Mouse (Mus musculus) layer of hippocampus, postnatal 36 days (tissue): ENCODE results near the gene Eya3. TPM values are rescaled to one million over a fixed set of nuclear protein-coding genes. Genes with fewer than 3 reads are reported as not detected.
"Not testable (repeated sequence)": the region's sequence is repeated elsewhere in the genome, so short reads cannot be mapped to it uniquely, and the experiment has no call there.

ENCODE experiments used
- DNase-seq, 2 experiments: peaks; one replicate each; pipeline ENCODE4 v3.0.0; 2022
- total RNA-seq, 2 experiments: library from RNA; stranded (reverse); gene quantifications; 2 replicates each; pipeline ENCODE4 v1.2.3; 2021

Eya3 gene
- total RNA-seq, 2 experiments from 2014 or later, result 24.2 to 24.3 TPM

DNA sequence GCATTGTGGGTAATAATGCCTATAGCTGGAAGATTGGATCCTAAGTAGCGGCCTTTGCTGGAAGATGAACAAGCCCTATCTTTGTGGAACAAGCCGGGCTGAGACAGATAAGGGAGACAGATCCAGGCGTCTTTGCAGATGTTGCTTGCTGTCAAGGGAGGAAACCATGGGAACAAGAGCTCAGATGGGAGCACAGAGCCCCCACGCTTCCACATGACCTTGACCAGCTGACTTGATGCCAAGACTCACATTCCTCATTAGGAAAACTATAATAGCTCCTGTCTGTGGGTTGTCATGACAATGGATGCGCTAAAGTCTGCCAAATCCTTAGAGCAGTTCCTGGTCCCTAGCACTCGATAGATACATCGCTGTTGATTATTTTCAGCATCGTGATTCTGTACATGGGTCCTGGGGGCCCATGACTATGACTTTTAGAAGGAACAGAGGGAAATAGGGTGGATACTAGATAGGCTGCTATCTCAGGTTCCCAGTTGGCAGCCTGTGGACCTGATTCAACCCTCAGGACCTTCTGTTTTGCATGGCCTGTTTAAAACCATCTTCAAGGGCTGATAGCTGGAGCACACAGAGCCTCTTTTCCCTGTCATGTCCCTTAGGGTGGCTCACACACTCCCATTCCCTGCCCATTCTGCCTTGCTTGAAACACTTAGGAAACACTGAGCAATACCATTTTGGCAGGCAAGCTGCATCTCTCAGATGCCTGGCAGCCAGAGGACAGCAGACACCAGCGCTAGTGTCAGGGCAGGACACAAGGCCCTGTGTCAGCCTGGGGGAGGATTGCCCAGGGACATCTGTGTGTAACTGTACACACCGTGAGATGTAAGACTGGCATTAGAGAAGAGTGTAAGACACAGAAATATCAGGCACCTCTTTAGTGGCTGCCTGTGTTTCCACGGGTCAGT is 105.5 kb downstream of the Eya3 start:
- peak; percentile 49 to 58 for DNase-seq

GRCm38 (mm10) chr4:132746911-132747517 is 108.2 kb downstream of the Eya3 start:
- no peak for DNase-seq

GRCm38 (mm10) chr4:132747664-132748259 is 109.0 kb downstream of the Eya3 start:
- no peak for DNase-seq

DNA sequence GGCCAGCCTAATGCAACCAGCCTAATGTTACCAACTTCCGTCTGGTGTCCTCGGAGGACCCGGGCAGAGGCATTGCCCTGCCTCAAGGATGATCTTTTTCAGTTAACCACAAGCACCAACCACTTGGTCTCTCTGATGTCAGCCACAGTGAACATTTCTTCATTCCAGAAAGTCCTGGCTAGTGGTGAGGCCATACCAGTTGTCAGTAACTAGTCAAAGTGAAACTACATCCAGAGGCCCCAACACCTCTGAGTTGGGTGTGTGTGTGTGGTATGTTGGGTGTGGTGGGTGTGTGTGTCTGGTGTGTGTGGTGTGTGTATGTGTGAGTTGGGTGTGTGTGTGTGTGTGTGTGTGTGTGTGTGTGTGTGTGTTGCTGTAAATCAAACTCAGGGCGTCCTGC is 110.0 kb downstream of the Eya3 start:
- DNase-seq, result no peak

- no peak for DNase-seq
Observed at GRCm38 (mm10) chr4:132749258-132749982, 110.6 kb downstream of the Eya3 start.

GRCm38 (mm10) chr4:132752992-132753391 is 114.2 kb downstream of the Eya3 start:
- no peak for DNase-seq

- peak; percentile 68 to 69 for DNase-seq
Observed at GRCm38 (mm10) chr4:132756974-132757373, 118.2 kb downstream of the Eya3 start, which contains the start of gene Smpdl3b. Smpdl3b (minus strand) TSS chr4:132757252.

DNA sequence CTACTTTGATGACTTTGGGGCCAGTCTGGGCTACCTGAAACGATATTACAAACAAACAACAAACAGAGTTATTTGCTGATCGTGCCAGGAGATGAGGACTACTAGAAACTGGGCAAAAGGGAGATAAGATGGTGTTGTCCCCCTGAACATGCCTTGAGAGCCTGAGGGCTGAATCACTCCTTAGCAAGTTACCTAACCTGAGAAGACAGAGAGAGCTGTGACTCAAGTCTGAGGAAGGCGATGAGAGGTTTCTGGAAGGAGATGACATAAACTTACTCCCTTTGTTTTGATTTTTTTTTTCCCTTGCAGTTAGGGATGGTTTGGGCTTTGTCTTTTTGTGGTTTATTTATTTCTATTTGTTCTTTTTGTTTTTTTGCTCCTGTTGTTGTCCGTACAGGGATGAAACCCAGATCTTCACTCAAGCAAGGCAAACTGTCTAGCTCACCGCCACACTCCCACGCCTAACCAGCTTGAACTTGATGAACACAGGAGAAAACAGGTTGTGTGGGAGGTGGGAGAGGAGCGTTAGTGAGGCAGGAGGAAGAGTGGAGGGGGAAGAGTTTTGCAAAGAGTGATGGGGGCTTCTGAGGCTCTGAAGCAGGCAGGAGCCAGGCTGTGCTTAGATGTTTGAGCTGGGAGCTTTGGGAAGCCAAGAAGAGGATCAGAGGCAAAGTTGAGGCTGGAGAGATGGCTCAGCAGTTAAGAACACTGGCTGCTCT is 119.0 kb downstream of the Eya3 start:
- DNase-seq, result no peak

DNA sequence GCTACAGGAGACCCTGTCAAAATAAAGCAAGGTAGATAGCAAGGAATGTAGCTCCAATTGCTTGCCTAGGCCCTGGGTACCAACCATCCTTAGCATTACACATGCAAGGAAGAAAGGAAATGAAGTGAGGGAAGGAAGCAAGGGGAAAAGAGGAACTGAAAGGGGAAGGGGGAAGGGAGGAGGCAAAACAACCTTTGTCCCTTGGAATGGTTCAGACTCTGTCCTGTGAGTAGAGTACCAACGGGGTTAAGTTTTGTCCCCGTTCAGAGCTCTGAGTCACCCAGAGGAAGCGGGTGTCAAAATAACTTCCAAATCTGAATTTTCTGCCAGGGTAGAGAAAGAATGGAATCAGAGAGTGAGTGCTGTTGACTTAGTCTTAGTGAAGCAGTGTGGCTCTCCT is 121.5 kb downstream of the Eya3 start:
- DNase-seq, result no peak

GRCm38 (mm10) chr4:132762602-132763001 is 123.8 kb downstream of the Eya3 start:
- no peak for DNase-seq

DNA sequence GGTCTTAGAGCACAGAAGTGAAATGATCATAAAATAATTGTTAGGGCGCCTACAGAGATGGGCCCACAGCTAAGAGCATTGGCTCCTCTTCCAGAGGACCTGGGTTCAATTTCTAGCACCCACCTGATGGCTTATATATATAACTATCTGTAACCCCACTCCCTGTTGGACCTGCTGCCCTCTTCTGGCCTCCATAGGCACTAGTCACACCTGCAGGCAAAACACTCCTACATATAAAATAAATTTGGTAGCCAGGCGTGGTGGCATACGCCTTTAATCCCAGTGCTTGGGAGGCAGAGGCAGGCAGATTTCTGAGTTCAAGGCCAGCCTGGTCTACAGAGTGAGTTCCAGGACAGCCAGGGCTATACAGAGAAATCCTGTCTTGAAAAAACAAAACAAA is 124.3 kb downstream of the Eya3 start:
- not testable (repeated sequence) for DNase-seq

DNA sequence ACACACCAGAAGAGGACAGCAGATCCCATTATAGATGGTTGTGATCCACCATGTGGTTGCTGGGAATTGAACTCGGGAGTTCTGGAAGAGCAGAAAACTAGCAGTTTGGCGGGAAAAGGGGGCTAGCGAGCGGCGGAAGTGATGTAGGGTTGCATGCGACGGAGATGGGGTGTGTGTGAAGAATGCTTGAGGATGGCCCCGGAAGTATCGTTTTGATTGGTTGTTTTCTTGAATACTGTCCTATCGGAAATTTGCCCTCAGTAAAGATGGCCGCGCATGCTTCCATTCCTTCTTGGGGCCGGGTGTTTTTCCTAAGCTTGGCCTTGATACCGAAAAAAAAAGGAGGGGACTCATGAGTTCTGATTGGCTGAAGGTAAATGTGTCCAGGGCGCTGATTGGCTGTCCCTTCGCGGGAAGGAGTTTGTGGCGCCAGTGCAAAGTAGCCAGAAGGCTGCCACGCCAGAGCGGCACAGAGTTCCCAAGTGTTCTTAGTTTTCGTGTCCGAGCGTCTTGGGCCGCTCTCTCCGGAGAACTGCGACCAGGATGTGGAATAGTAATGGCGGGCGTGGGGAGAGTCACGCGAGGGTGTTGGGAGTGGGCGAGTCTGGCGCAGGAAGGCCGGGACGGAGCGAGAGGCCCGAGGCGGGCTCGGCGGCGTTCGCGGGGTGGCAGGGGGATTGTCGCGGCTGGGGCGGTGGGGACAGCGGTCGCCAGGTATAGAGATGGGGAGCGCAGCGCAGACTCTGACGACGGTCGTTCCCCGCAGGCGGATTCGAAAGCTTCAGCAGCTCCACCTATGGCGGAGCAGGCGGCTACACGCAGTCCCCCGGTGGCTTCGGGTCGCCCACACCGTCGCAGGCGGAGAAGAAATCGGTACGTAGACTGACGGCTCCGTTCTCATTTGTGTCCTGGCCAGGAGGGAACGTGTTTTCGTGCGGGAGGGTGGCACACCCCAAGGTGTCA is 129.4 kb downstream of the Eya3 start, which contains the start of gene Rpa2:
Rpa2 (plus strand) TSS at position 419 of the 963 bp plus-strand sequence.
- peak; percentile 97 to 98 for DNase-seq

- DNase-seq, result no peak
Observed at GRCm38 (mm10) chr4:132771776-132772175, 133.0 kb downstream of the Eya3 start.

Other genes starting within 250 kb of the Eya3 start
- 10 to 100 TPM in 1 of 2 experiments, 1 to 10 TPM in 1; 8.3 to 12.8 TPM for gene Phactr4, start 216.5 kb upstream of the Eya3 start, total RNA-seq
- 10 to 100 TPM in 1 of 2 experiments, 1 to 10 TPM in 1; 8.8 to 10.4 TPM for gene Med18, start 175.1 kb upstream of the Eya3 start, total RNA-seq
- 10 to 100 TPM; 12.8 to 13.5 TPM for gene Sesn2, start 128.5 kb upstream of the Eya3 start, total RNA-seq
- gene Atpif1, start 105.3 kb upstream of the Eya3 start, total RNA-seq, result 100 to 1,000 TPM; 415 to 443 TPM
- gene Dnajc8, start 103.4 kb upstream of the Eya3 start, total RNA-seq, result 10 to 100 TPM; 77.9 to 86.7 TPM
- 1 to 10 TPM; 1.2 TPM for gene Ptafr, start 74.9 kb upstream of the Eya3 start, total RNA-seq
- gene Xkr8, start 93.6 kb downstream of the Eya3 start, total RNA-seq, result 1 to 10 TPM; 2.3 to 5.5 TPM
- 1 to 10 TPM; 3.1 to 3.6 TPM for gene Smpdl3b, start 118.3 kb downstream of the Eya3 start, total RNA-seq
- gene Rpa2, start 129.3 kb downstream of the Eya3 start, total RNA-seq, result 10 to 100 TPM; 12.8 to 13.5 TPM
- gene Themis2, start 157.4 kb downstream of the Eya3 start, total RNA-seq, result under 1 TPM; 0.66 to 0.82 TPM
- 10 to 100 TPM; 40.3 to 41.9 TPM for gene Ppp1r8, start 204.2 kb downstream of the Eya3 start, total RNA-seq
- 100 to 1,000 TPM; 102 to 108 TPM for gene Stx12, start 245.5 kb downstream of the Eya3 start, total RNA-seq